Mouse (Mus musculus) layer of hippocampus, adult 9-10 months (tissue): ENCODE measurements at regions not wholly inside any gene's neighbourhood (a gene's known extent, or its start where the extent isn't known, plus 50 kb on each side); places are given as distances from the start of the nearest gene placed in this dataset.

Source experiments
- DNase-seq: peaks from one replicate; pipeline ENCODE4 v3.0.0; 2022; ENCODE audit warnings: low spot score

GRCm38 (mm10) chr13:47869670-47870532 is 391.1 kb upstream of the Id4 start:
- DNase-seq, result no peak

GRCm38 (mm10) chr13:47872645-47873044 is 388.4 kb upstream of the Id4 start:
- DNase-seq, result no peak

- DNase-seq, result no peak
These were observed 368.5 kb upstream of the Id4 start for GRCm38 (mm10) chr13:47892569-47892968.

GRCm38 (mm10) chr13:47894331-47894730 is 366.7 kb upstream of the Id4 start:
- no peak for DNase-seq

- no peak for DNase-seq
These were observed 365.8 kb upstream of the Id4 start for GRCm38 (mm10) chr13:47895256-47895655.

- DNase-seq, result peak; percentile 37
These were observed 364.4 kb upstream of the Id4 start for GRCm38 (mm10) chr13:47896646-47897045.

- DNase-seq, result no peak
These were observed 351.0 kb upstream of the Id4 start for GRCm38 (mm10) chr13:47909851-47910530.

- DNase-seq, result no peak
These were observed 350.5 kb upstream of the Id4 start for GRCm38 (mm10) chr13:47910531-47910910.

- peak; percentile 71 for DNase-seq
These were observed 344.6 kb upstream of the Id4 start for GRCm38 (mm10) chr13:47916456-47916855.

- no peak for DNase-seq
These were observed 343.7 kb upstream of the Id4 start for GRCm38 (mm10) chr13:47917370-47917769.

GRCm38 (mm10) chr13:47921044-47921443 is 340.0 kb upstream of the Id4 start:
- no peak for DNase-seq

GRCm38 (mm10) chr13:47940696-47941095 is 320.3 kb upstream of the Id4 start:
- DNase-seq, result no peak

GRCm38 (mm10) chr13:47942368-47942787 is 318.6 kb upstream of the Id4 start:
- no peak for DNase-seq

GRCm38 (mm10) chr13:47943645-47944044 is 317.4 kb upstream of the Id4 start:
- no peak for DNase-seq

GRCm38 (mm10) chr13:47948098-47948865 is 312.7 kb upstream of the Id4 start:
- no peak for DNase-seq

GRCm38 (mm10) chr13:47950456-47950855 is 310.6 kb upstream of the Id4 start:
- DNase-seq, result no peak

- DNase-seq, result no peak
These were observed 310.0 kb upstream of the Id4 start for GRCm38 (mm10) chr13:47951043-47951442.

GRCm38 (mm10) chr13:47952946-47953345 is 308.1 kb upstream of the Id4 start:
- no peak for DNase-seq

- DNase-seq, result no peak
These were observed 307.3 kb upstream of the Id4 start for GRCm38 (mm10) chr13:47953776-47954175.

- DNase-seq, result no peak
These were observed 305.5 kb upstream of the Id4 start for GRCm38 (mm10) chr13:47955504-47955903.

GRCm38 (mm10) chr13:47957662-47958061 is 303.4 kb upstream of the Id4 start:
- no peak for DNase-seq

GRCm38 (mm10) chr13:47974216-47974615 is 286.8 kb upstream of the Id4 start:
- no peak for DNase-seq
